Mouse (Mus musculus): ENCODE results near the gene Slc7a5.
A peak's percentile ranks its signal among the peaks of the same experiment; 100 is the strongest.

Gene Slc7a5

GRCm38 (mm10) chr8:121935341-121936294, 28.1 kb upstream of the Slc7a5 start:
- no peak for DNase-seq (ENCODE audit: low spot score)

DNA sequence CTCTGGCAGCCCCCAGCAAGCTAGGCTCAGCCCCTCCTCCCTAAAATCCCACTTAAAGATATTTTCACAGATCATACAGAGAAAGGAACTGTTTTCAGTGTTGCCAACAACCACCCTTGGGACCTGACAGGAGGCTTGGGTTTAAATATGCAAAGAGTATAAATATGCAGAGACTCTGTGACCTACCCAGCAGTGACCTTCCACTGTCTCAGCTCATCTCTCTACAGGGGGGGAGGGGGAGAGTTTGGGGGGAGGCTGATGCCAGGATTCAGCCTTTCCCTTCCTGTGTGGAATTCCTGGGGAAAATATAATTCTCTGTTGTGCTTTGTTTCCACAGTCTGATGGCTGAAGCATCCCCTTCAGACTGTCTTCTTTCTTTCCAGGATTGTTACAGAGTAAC, 27.4 kb upstream of the Slc7a5 start:
- DNase-seq (ENCODE audit: low spot score) = no peak

- DNase-seq (ENCODE audit: low spot score) = no peak
These were observed 27.0 kb upstream of the Slc7a5 start for GRCm38 (mm10) chr8:121934506-121934905.

DNA sequence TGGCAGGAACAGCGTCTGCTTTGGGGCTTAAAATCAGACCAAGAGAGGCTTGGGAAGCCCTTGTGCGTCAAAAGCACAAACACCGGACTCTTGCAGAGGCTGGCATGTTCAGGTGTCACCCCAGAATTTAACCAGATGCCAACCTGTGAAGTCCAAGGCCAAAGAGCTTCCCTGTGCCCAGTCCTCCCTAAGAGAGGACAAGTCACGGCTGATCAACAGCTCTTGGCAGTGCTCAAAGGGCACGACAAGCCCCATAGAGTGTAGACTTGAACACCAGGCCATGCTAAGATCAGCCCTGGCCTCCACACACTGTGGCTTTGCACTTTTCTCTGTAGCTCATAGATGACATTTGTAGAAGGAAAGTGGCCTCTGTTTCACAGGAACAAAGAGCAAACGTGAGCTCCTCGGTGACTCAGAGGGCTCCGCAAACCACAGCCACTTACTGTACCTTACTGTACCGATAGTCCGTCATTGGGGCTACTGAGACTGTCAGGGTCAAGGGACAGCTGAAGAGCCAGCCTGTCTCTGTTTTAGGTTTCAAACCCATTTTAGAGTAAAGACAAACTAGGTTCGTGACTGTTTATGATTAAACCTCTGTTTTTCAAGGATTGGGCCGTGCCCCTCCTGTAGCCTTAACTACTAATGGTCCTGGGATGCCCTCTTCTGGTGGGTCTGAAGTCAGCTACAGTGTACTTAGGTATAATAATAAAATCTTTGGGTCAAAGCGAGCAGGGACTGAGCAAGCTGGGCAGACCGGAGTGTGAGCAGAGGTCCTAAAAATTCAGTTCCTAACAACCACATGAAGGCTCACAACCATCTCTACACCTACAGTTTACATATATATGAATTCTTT, 25.4 kb upstream of the Slc7a5 start:
- DNase-seq (ENCODE audit: low spot score) = no peak

DNA sequence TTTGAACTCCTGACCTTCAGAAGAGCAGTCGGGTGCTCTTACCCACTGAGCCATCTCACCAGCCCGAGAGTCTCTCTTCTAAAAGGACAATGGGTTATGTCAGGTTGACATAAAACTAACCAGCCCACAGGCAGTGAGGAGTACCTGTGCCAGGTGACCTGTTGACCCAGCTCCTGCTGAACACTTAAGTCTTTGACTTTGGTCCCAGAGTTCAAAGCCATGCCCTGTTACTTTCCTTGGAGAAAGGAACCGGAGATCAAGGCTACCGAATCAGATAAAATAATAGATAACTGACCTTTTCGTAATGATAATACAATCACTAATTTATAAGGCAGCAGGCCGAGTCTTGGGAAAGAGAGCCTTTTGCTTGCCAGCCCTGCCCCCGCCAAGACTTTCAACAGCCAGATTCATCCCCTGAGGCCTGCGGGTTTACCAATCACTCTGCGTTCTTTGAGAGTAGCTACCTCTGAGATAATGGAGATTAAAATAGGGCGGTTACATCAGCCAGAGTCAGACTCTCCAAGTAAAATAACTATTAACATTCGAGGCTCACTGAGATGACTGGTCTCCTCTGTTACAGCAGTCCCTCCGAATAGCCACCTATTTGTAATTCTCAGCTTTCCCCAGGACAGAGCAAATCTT, 24.7 kb upstream of the Slc7a5 start:
- DNase-seq (ENCODE audit: low spot score) = no peak

DNA sequence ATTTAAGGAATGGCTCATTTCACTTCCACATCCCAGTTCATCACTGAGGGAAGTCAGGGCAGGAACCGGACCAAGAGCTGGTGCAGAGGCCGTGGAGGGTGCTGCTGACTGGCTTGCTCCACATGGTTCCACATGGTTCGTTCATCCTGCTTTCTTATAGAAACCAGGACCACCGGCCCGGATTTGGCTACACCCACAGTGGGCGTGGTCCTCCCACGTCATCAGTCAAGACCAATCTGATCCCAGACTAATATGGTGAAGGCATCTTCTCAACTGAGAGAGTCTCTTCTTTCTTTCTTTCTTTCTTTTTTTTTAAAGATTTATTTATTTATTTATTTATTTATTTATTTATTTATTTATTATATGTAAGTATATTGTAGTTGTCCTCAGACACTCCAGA, 24.1 kb upstream of the Slc7a5 start:
- no peak for DNase-seq (ENCODE audit: low spot score)

- no peak for DNase-seq (ENCODE audit: low spot score)
These were observed 22.6 kb upstream of the Slc7a5 start for GRCm38 (mm10) chr8:121930047-121930446.

- DNase-seq (ENCODE audit: low spot score) = no peak
These were observed 19.8 kb upstream of the Slc7a5 start for GRCm38 (mm10) chr8:121927316-121927715.

DNA sequence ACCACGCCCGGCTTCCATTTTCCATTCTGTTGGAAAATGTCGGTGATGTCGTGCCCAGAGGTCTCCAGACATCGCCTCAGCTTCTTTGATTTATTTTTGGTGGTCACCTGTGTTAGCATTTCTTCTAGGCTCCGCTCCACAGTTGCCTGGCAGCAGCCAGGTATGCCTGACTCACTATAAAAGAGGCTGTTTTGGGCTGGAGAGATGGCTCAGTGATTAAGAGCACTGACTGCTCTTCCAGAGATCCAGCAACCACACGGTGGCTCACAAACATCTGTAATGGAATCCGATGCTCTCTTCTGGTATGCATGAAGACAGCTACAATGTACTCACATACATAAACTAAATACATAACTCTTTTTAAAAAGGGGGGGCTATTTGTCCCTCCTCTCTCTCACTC, 18.8 kb upstream of the Slc7a5 start:
- no peak for DNase-seq (ENCODE audit: low spot score)

DNA sequence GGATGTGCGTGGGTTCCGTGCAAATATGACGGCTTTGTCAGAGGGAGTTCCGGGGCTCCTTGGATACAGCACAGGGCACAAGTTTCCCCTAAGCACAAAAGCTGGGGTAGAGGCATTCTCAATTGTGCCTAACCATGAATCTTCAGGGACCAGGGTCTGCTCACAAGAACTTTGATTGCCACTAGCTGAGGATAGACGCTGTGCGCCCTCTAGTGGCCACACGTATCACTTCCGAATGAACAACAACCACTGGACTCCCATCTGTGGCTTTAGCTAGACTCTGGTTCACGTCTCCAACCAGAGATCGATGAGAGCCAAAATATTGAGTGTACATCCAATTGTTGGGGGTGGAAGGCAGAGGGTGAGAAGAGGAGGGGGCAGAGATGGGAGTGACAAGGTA, 18.1 kb upstream of the Slc7a5 start:
- DNase-seq (ENCODE audit: low spot score) = peak; percentile 77

- DNase-seq (ENCODE audit: low spot score) = no peak
These were observed 17.2 kb upstream of the Slc7a5 start for GRCm38 (mm10) chr8:121924681-121925080.

GRCm38 (mm10) chr8:121922101-121922500, 14.6 kb upstream of the Slc7a5 start:
- DNase-seq (ENCODE audit: low spot score) = peak; percentile 73

DNA sequence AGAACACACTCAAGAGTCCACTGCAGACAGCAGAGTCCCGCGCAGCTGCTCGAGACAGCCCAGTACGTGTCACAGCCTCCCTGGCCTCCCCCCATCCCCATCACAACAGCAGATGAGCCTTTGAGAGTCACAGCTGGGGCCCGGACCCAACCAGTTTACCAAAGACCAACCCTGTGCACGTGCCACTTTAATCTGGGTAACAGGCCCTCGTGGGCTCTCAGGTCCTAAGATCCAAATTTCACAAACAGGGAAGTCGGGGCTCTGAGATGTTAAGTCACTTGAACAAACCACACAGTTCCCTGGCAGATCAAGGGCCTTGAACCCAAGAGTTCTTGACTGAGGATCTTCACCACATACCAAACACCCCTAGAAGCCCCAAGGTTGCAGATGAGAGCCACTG, 14.1 kb upstream of the Slc7a5 start:
- DNase-seq (ENCODE audit: low spot score) = no peak

DNA sequence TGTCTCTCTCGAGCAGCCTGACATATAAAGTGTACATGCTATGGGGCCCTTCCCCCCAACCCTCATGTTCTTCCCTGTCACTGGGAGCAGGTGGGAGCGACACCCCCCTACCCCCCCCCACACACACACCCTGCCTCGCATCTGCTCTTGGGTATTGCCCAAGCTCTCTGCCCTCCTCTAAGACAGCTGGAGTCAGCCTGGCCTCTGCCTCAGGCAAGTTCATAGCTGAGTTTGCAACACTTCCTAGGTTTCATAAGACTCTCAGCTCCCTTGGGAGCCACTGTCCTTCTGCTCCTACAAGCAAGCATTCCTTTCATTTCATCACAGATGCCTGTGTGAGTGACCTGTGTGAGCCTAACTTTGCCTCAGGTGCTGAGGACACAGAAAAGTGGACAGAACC, 12.2 kb upstream of the Slc7a5 start:
- no peak for DNase-seq (ENCODE audit: low spot score)

- no peak for DNase-seq (ENCODE audit: low spot score)
These were observed 11.7 kb upstream of the Slc7a5 start for GRCm38 (mm10) chr8:121919158-121919557.

DNA sequence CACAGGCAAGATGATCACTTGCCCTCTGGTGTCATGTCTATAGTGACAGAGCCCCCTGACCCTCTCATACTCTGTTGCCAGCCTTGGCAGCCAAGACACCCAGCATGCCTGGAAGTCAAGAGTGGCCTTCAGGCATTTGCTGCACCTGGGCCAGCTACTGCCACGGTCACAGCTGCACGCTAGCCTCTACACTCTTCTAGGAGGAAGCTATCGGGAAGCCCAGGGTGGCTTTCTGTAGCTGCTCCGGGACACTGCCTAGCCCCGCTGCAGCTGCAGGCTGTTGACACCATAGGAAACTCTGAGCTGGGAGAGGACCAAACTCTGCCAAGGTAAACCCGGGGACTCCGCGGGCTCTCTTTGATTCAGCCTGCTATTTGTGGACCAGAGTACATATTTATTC, 5.9 kb upstream of the Slc7a5 start:
- DNase-seq (ENCODE audit: low spot score) = no peak

DNA sequence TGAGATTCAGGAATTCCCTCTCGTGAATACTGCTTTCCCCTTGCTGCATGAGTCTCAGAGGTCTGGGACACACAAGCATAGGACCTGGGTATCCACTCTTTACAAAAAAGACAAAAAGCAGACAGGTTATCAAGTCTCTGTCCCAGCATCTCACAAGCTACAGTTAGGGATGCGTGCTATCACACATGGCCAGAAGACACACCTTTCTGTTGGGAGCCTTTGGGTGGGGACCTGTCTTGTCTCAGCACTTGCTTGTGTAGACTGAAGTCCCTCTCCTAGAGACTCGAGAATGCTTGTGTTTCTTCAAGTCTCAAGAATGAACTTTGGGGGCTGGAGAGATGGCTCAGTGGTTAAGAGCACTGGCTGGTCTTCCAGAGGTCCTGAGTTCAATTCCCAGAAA, 5.3 kb upstream of the Slc7a5 start:
- DNase-seq (ENCODE audit: low spot score) = no peak

- DNase-seq (ENCODE audit: low spot score) = no peak
These were observed 4.5 kb upstream of the Slc7a5 start for GRCm38 (mm10) chr8:121911987-121912386.

DNA sequence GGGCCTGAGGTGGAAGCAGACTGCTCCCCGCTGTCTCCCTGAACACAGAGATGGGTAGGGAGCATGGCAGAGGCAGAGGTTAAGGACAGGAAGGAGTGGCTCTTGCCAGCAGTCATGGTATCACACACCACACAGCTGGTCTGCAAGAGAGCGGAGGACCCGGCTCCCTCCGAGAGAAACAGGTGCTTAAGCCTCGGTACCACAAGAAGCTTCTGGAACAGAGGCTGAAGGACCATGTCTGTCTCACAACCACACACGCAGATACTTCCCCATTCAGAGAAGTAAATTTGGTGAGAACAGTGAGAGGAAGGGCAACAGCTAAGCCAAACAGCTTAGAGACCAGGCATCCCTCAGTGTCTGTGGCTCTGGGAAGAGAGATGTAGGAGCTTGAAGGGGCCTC, 3.9 kb upstream of the Slc7a5 start:
- DNase-seq (ENCODE audit: low spot score) = no peak

DNA sequence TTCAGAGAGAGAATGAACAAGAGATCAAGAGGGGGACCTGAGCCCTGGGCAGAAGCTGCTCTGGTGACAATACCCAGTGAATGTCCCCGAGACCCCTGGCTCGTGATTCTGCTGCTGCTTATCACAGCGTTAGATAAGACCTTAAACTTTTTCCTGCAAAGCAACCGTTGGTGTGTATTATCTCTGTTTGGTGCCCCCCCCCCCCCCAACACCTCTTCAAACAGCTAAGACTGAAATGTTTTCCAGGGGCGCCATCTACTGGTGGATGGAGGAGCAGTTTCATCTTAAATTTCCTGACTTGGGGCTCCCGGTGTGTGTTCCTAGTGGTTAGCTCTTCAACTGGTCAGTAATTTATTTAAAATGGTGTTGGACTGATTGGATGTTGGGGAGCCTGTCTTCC, 2.2 kb upstream of the Slc7a5 start:
- peak; percentile 71 for DNase-seq (ENCODE audit: low spot score)

DNA sequence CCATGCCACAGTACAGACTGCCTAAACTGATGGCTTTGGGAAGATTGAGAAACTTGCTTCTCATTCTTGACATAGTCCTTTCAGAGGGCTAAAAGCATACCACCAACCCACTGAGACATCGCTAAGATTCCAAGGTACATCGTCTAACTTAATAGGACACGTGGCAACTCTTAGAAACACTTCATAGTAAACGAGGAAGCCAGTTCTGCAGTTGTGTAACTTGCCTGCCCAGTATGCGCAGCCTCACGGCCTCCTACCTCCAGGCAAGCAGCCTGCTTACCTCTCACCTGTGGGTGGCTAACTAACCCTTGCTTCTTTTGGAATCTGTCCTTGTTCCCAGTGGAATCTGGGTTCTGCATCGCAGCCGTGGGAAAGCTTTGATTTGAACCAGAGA, 1.7 kb upstream of the Slc7a5 start:
- no peak for DNase-seq (ENCODE audit: low spot score)

- no peak for DNase-seq (ENCODE audit: low spot score)
These were observed 1.1 kb upstream of the Slc7a5 start for GRCm38 (mm10) chr8:121908378-121909147.
